Mouse (Mus musculus) liver, embryonic 11.5 days (tissue): Measurements from ENCODE around the gene Ift74. TPM values are rescaled to one million over a fixed set of nuclear protein-coding genes. Genes with fewer than 3 reads are reported as not detected.

Experiments used
- ATAC-seq: fragments of 200-750 bp; cut with Nextera tagmentation; replicated peaks from 2 replicates; pipeline ENCODE4 v1.8.0; 2017; ENCODE audit warnings: moderate number of reproducible peaks, mild to moderate bottlenecking, moderate TSS enrichment, moderate library complexity; ENCODE audit not compliant: low FRiP score
- DNase-seq: peaks from one replicate; pipeline ENCODE4 v3.0.0-alpha.2; 2017; ENCODE audit warnings: low spot score
- H3K27ac ChIP-seq: fragments of 300-500 bp; sonication (generic); 2 replicates; pipeline ENCODE4 v1.5.1; 2014; ENCODE audit warnings: mild to moderate bottlenecking, low read depth, low read length, control low read depth
- H3K27me3 ChIP-seq: fragments of 300-500 bp; sonication (generic); replicated peaks from 2 replicates; pipeline ENCODE4 v1.6.1; 2014; ENCODE audit warnings: low read length, mixed read lengths; ENCODE audit not compliant: control insufficient read depth, insufficient read depth
- H3K36me3 ChIP-seq: fragments of 300-500 bp; sonication (generic); 2 replicates; pipeline ENCODE4 v1.6.1; 2014; ENCODE audit warnings: mild to moderate bottlenecking, low read length, moderate library complexity, mixed read lengths; ENCODE audit not compliant: control insufficient read depth, insufficient read depth
- H3K4me1 ChIP-seq: fragments of 300-500 bp; sonication (generic); replicated peaks from 2 replicates; pipeline ENCODE4 v1.6.1; 2014; ENCODE audit warnings: low read length, mixed read lengths; ENCODE audit not compliant: control insufficient read depth, insufficient read depth
- H3K4me2 ChIP-seq: fragments of 300-500 bp; sonication (generic); 2 replicates; pipeline ENCODE4 v1.6.1; 2014; ENCODE audit warnings: mild to moderate bottlenecking, control low read depth, moderate library complexity
- H3K4me3 ChIP-seq: fragments of 300-500 bp; sonication (generic); 2 replicates; pipeline ENCODE4 v1.5.1; 2014; ENCODE audit warnings: low read depth, low read length, control low read depth
- H3K9ac ChIP-seq: fragments of 300-500 bp; sonication (generic); 2 replicates; pipeline ENCODE4 v1.6.1; 2014; ENCODE audit warnings: low read depth, low read length, control low read depth
- H3K9me3 ChIP-seq: fragments of 300-500 bp; sonication (generic); 2 replicates; pipeline ENCODE4 v1.6.1; 2016; ENCODE audit warnings: low read length, inconsistent platforms, mixed read lengths; ENCODE audit not compliant: control insufficient read depth
- WGBS: fragments of 180-500 bp; shearing (Covaris S2); extraction: QIAGEN DNeasy Blood & Tissue Kit; methylation state at CpG from one replicate; pipeline ENCODE4 v1.1.7; 2014; 5-methylcytosine and 5-hydroxymethylcytosine counted together
- polyA plus RNA-seq: library from polyadenylated mRNA; unstranded; fragments of >200 nt; fragmentation: Nextera tagmentation; extraction: Ambion mirVana; gene quantifications from 2 replicates; pipeline ENCODE4 v1.2.1, GENCODE M21; 2014

Gene Ift74
- polyA plus RNA-seq, 1 experiment from 2014 or later: 14.8 TPM

DNA sequence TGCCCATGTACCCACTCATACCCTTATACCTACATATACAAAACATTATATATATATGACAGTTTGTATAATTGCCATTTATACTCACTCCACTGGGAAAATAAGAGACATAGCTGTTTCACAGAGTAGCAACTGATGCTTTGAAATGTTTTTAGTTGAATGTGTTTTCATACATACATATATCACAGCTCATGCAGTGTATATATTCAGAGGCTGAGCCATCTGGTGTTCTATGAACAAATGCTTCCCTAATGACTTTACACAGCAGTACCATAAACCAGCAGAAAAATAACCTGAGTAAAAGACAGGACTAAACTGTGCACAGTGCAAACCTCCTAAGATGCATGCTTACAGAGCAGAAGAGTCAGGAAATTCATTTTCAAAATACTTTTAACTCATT lies 99.5 kb downstream of the Ift74 start:
- Histone ChIP-seq H3K36me3 (no peaks in the 10 kb centered on the region), H3K9ac (no peak overlapping the region), H3K27me3 (no peaks in the 10 kb centered on the region), H3K4me1 (no peaks in the 10 kb centered on the region), H3K9me3 (no peaks in the 10 kb centered on the region), H3K4me2 (no peak overlapping the region), H3K27ac (no peak overlapping the region), H3K4me3 (no peak overlapping the region)
- ATAC-seq: no peak
- DNase-seq: no peak

GRCm38 (mm10) chr4:94715166-94715565 lies 100.9 kb downstream of the Ift74 start:
- DNase-seq: no peak
- Histone ChIP-seq H3K27me3 (no peaks in the 10 kb centered on the region), H3K9me3 (no peaks in the 10 kb centered on the region), H3K36me3 (no peaks in the 10 kb centered on the region), H3K4me3 (no peak overlapping the region), H3K27ac (no peak overlapping the region), H3K4me2 (no peak overlapping the region), H3K9ac (no peak overlapping the region), H3K4me1 (no peaks in the 10 kb centered on the region)
- 38% methylated on average over 6 of the region's 6 CpGs for WGBS
- ATAC-seq: no peak

- no peaks in the 10 kb centered on the region for H3K9me3 ChIP-seq
- DNase-seq (no peak), ATAC-seq (no peak)
- no peak overlapping the region for H3K9ac ChIP-seq
- H3K27me3 ChIP-seq: no peaks in the 10 kb centered on the region
- H3K27ac ChIP-seq: no peak overlapping the region
- no peak overlapping the region for H3K4me2 ChIP-seq
- WGBS: 51% methylated on average over 4 of the region's 4 CpGs
- H3K4me1 ChIP-seq: no peaks in the 10 kb centered on the region
- H3K36me3 ChIP-seq: no peaks in the 10 kb centered on the region
- H3K4me3 ChIP-seq: no peak overlapping the region
Observed at GRCm38 (mm10) chr4:94725799-94726198, 111.5 kb downstream of the Ift74 start.

DNA sequence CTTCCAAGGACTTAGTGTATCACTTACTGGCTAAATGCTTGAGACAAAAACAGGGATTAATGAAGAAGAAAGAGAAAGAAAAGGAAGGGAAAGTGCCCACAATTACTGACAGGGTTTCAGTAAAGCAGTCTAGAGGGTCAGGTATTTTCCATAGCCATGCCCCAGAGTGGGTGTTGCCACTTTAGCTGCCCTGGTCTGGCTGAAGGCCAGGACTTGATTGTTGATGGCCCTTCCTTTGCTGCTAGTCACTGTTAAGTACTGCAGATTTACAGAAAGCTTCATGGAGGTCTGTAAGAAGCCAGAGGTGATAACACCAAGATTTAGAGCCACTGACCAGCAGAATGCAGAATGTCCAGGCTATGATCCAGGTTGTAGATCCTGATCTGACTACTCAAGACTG lies 118.4 kb downstream of the Ift74 start:
- Histone ChIP-seq H3K36me3 (no peaks in the 10 kb centered on the region), H3K9ac (no peak overlapping the region), H3K27me3 (no peaks in the 10 kb centered on the region), H3K27ac (no peak overlapping the region), H3K4me2 (no peak overlapping the region), H3K4me3 (no peak overlapping the region), H3K9me3 (no peaks in the 10 kb centered on the region), H3K4me1 (peaks cover 2% of the 10 kb centered on the region)
- no peak for DNase-seq
- ATAC-seq: no peak

- ATAC-seq (peak; percentile 56), DNase-seq (no peak)
- Histone ChIP-seq H3K4me1 (peaks cover 11% of the 10 kb centered on the region), H3K27me3 (no peaks in the 10 kb centered on the region), H3K9me3 (no peaks in the 10 kb centered on the region), H3K9ac (no peak overlapping the region), H3K4me3 (no peak overlapping the region), H3K36me3 (no peaks in the 10 kb centered on the region), H3K27ac (no peak overlapping the region), H3K4me2 (no peak overlapping the region)
- WGBS: 41% methylated on average over 5 of the region's 5 CpGs
Observed at GRCm38 (mm10) chr4:94737326-94738295, 123.3 kb downstream of the Ift74 start.

DNA sequence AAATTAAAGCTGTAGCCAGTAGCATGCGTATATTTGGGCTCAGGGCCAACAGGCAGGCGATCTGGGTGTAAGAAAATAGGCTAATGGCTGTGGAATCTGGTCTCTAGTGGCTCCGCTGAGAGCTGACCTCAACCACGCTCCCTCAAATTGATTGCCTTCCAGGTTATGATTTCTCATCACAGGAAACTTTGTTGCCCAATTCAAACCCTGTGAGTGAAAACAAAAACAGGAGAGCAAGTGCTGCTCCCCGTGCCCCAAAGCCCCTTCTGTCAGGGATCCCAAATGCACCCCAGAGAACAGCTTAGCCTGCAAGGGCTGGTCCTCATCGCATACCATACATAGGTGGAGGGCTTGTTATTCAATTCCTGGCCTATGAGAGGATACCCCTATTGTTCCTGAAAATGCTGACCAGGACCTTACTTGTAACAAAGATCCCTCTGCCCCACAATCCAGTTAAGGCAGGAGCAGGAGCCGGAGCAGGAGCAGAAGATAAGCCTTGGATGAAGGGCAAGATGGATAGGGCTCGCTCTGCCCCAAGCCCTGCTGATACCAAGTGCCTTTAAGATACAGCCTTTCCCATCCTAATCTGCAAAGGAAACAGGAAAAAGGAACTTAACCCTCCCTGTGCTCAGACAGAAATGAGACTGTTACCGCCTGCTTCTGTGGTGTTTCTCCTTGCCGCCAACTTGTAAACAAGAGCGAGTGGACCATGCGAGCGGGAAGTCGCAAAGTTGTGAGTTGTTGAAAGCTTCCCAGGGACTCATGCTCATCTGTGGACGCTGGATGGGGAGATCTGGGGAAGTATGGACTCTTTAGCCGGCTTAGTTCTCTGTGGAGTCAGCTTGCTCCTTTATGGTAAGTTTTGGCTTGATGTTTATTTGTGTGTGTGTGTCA lies 124.8 kb downstream of the Ift74 start, which contains the start of gene Tek:
Tek (plus strand) TSS at position 452 of the 894 bp plus-strand sequence.
- no peak within 1 kb of the TSS for H3K27ac ChIP-seq
- no peak for DNase-seq
- WGBS: 29% methylated on average over 16 of the region's 16 CpGs

DNA sequence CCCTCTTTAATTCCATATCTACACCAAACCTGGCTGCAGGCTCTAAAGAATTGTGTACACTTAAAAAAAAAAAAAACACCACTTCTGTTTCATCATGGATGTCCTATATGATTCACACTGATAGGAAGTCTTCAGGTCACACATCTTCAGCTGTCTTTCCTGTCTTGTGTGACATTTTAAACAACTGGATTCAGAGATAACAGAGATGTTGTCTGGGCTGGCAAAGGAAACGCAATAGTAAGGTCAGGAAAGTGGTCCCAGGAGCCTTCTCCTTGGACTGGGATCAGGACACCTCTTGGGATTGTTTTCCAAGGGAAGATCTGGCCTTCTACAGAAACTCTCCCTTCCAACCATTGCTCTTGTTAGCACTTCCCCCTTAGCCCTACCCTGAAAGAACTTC lies 127.5 kb downstream of the Ift74 start:
- no peak for DNase-seq
- Histone ChIP-seq H3K27me3 (no peaks in the 10 kb centered on the region), H3K27ac (no peak overlapping the region), H3K4me2 (no peak overlapping the region), H3K4me1 (peaks cover 16% of the 10 kb centered on the region), H3K36me3 (no peaks in the 10 kb centered on the region), H3K9me3 (no peaks in the 10 kb centered on the region), H3K9ac (no peak overlapping the region), H3K4me3 (no peak overlapping the region)
- WGBS: 38% methylated on average over 1 of the region's 1 CpGs
- ATAC-seq: no peak

More for the DNA sequence above, 124.8 kb downstream of the Ift74 start, which contains the start of gene Tek:
- Histone ChIP-seq H3K27me3 (no peaks in the 10 kb centered on the region), H3K4me2 (peak within 1 kb of the TSS; percentile 61), H3K4me1 (peaks cover 11% of the 10 kb centered on the region), H3K4me3 (peak within 1 kb of the TSS; percentile 43), H3K9ac (0 out of 2 replicates have a peak within 1 kb of the TSS, but pooled peaks have one; percentile 10), H3K9me3 (no peaks in the 10 kb centered on the region), H3K36me3 (no peaks in the 10 kb centered on the region)
- ATAC-seq: peak; percentile 69
